Mouse (Mus musculus) spleen, adult 2 months (tissue): ENCODE results near the gene Src.

Experiments used
- CTCF ChIP-seq: fragments of 200-500 bp; IDR thresholded peaks from 2 replicates; pipeline ENCODE4 v1.5.1; 2011; ENCODE audit warnings: mild to moderate bottlenecking, inconsistent platforms; ENCODE audit not compliant: insufficient read depth, insufficient read length, insufficient replicate concordance; ENCODE audit errors: extremely low read depth
- POLR2A ChIP-seq: fragments of 200-500 bp; IDR thresholded peaks from 2 replicates; pipeline ENCODE4 v1.6.1; 2011; ENCODE audit warnings: low read depth, low read length, inconsistent platforms

DNA sequence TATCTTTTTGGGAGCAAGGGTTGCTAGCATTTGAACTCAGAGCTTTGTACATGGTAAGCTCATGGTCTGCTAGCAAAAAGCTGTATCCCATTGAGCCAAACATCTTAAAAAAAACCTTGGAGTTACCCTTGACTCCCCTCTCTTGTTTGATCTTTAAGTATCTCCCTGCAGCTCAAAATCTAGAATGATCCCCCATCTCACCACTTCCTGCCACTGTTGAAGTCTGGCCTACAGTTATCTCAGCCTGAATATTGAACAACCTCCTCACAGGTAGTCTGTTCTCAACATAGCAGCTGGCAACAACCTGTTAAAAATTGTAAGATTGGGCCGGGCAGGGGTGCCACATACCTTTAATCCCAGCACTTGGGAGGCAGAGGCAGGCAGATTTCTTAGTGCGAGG is 17.0 kb upstream of the Src start:
- TF ChIP-seq POLR2A, result no peak
- no peak for TF ChIP-seq CTCF
